Mouse (Mus musculus) left cerebral cortex, adult 2 months (tissue): ENCODE results near the gene Rffl. TPM values are rescaled to one million over a fixed set of nuclear protein-coding genes. Genes with fewer than 3 reads are reported as not detected.
A peak's percentile ranks its signal among the peaks of the same experiment; 100 is the strongest.

Experiments used
- DNase-seq, 2 experiments: peaks; one replicate each; pipeline ENCODE4 v3.0.0; 2021 to 2022; ENCODE audit warnings: low spot score in 2 of 2, mixed read lengths in 1 of 2; ENCODE audit errors: extremely low spot score in 1 of 2
- H3K27ac ChIP-seq: fragments of 200-600 bp; 2 replicates; pipeline ENCODE4 v1.8.1; 2022
- H3K4me3 ChIP-seq: fragments of 200-600 bp; 2 replicates; pipeline ENCODE4 v1.8.1; 2022
- CTCF ChIP-seq: fragments of 200-600 bp; IDR thresholded peaks from 2 replicates; pipeline ENCODE4 v1.8.1; 2022; ENCODE audit warnings: antibody characterized with exemption, mild to moderate bottlenecking, moderate library complexity
- intact Hi-C: fragments of 180-260 bp; cut with DNase I; formaldehyde crosslinking; loops from one replicate; pipeline ENCODE4 v1.15.1; 2025
- total RNA-seq, 2 experiments: library from RNA; stranded (reverse); gene quantifications; 2 replicates each; pipeline ENCODE4 v1.2.3; 2021

Rffl gene
- total RNA-seq, 2 experiments from 2014 or later: 8.8 to 9.1 TPM

DNA sequence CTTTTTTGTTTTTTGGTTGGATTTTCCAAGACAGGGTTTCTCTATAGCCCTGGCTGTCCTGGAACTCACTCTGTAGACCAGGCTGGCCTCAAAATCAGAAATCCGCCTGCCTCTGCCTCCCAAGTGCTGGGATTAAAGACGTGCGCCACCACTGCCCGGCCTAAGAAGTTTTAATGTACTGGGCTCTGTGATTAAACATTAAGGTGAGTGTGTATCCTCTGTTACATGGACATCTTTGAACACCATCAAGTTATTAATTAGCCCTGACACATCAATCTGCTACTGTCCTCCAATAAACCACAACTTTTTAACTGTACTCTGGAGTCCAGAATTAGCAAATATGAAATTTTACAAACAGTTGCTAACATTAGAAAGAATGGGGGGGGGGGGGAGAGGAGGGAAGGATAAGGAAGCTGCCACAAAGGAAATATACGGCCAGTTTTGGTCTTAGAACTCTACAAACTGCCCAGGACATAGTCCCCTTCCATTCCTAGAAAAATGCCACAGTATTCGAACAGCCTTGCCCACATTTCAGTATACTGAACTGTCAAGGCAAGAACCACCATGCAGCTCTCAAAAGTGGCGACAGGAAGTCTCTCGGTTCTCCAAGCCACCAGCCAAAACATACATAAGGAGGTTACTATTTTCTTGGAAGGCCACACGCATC, 1.4 kb downstream of the Rffl start:
- intact Hi-C loops: loop anchor here (1.0 kb wide), 1 partner anchor 88 kb away; the partner anchor contains the start of gene Lig3

DNA sequence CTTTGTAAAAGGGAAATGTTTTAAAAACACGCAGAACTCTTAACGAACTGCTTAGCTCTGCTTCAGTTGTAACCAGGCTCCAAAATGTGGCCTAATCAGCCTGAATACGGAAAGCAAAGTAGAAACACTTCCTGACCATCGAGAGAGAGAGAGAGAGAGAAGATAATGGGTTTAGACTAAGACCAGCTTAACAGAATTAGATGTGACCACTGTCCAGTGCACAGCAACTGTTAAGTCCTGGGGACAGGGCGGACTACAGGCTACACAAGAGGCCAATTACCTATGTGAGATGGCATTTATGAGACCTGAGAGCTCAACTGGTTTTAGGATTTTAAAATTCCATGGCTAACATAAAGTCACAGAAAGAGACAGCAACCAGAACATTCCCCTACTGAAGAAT, 3.1 kb downstream of the Rffl start:
- Histone ChIP-seq H3K27ac (no peak overlapping the region), H3K4me3 (no peak overlapping the region)
- DNase-seq: no peak
- TF ChIP-seq CTCF: no peak
- intact Hi-C loops: no loop called here

More for the DNA sequence above, 1.4 kb downstream of the Rffl start:
- TF ChIP-seq CTCF: no peak
- peak overlapping the region; percentile 76 for H3K4me3 ChIP-seq
- DNase-seq: no peak
- H3K27ac ChIP-seq: peak overlapping the region; percentile 60; the same call in 1 of the 2 replicates

DNA sequence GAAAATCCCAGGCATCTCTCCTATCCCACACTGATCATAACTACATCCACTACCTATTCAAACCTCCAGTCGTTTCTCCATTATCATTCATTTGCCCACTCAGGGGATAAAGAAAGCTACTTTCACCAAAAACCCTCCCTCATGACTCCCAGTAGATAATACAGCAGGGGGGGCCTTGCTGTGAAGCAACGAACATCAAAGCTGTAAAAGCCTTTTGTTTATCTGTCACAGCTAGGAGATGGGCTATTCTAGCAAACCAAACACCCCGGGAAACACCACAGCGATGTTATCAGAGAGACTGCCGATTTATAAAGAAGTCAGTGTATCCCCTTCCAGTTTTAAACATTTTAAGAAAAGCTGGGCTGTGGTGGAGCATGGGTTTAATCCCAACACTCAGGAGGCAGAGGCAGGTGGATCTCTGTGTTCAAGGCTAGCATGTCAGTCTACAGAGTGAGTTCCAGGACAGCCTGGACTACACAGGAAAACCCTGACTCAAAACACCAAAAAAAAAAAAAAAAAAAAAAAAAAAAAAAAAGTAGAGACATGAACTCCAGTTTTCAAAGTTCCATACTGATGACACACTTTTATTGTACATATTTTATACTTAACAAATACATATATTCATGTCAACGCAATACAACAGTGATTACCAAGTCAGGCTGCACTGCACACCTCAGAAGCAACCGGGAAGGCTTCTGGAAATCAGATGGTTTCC, 4.0 kb downstream of the Rffl start:
- Histone ChIP-seq H3K27ac (no peak overlapping the region), H3K4me3 (no peak overlapping the region)
- no peak for TF ChIP-seq CTCF
- intact Hi-C loops: no loop called here
- no peak for DNase-seq

DNA sequence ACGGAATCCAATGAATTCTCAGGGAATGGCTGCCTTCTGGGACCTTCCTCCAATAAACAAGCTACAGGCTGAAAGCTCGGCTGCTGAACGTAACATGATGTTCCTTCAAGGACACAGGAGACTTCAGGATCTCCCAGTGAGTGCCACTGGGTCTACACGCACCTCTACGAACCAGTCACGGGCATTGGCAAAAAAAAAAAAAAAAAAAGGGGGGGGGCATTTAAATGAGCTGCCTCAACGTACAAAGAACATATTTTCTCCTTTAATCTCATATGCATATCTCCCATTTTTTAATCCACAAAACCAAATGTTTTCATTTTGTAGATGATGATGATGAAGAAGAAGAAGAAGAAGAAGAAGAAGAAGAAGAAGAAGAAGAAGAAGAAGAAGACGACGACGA, 5.1 kb downstream of the Rffl start:
- H3K4me3 ChIP-seq: no peak overlapping the region
- DNase-seq: no peak
- no peak overlapping the region for H3K27ac ChIP-seq
- no peak for TF ChIP-seq CTCF
- intact Hi-C loops: no loop called here

DNA sequence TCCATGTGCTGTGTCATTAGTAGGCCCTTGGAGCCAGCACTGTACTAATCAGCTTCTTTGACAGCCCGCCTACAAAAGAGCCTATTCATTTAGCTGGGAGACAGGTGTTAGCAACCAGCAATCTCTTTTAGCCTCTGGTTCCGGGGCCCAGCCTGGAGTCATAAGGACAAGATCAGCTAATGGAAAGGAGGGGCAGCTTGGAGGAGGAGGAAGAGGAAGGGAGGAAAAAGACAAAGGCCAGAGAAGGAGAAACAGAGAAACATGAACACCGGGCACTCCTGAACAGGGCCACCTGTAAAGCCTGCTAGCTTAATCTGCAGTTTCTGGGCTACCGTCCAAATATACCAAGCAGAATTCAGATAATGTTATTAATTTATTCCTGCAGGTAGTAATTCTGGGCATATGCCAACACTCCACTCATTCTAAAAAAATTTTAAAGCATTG, 7.5 kb downstream of the Rffl start:
- Histone ChIP-seq H3K4me3 (no peak overlapping the region), H3K27ac (no peak overlapping the region)
- no peak for TF ChIP-seq CTCF
- no peak for DNase-seq
- intact Hi-C loops: no loop called here

DNA sequence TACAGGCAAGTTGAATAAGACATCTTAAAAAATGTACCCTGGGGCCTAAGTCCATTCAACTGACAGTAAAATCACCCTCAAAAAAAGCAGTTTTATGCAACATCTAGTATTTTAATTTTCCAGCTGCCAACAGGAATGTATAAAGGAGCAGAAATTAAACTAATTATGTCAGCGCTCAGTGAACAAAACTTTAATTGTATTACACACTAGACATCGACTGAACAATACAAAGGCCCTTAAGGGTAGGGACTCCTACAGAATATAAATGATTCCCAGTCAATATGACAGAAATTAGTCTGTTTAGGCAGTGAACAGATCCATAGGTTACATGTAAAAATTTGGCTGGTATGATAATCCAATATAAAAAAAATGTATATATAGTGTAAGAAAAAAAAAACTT, 8.0 kb downstream of the Rffl start:
- intact Hi-C loops: no loop called here
- no peak overlapping the region for H3K4me3 ChIP-seq

DNA sequence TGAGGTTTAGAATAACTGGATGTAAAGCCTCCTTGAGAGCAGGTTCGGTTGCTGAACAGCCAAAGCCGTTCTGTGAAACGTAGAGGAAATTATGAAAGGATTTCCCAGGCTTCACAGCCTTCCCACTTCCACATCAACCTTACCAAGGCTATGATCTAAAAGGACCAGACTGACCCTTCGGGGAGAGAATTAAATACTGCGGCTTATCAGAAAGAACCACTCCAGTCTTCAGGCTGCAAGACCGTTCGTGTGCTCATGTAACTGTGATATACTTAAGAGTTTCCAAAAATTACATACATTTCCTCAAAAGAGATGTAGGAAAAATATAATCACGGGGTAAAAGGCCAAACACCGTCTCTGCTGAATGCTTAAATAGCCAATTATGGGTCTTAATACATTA, 8.4 kb downstream of the Rffl start:
- DNase-seq: no peak
- no peak overlapping the region for H3K27ac ChIP-seq
- intact Hi-C loops: no loop called here

More for the DNA sequence above, 8.0 kb downstream of the Rffl start:
- no peak for TF ChIP-seq CTCF
- no peak overlapping the region for H3K27ac ChIP-seq
- DNase-seq: no peak

DNA sequence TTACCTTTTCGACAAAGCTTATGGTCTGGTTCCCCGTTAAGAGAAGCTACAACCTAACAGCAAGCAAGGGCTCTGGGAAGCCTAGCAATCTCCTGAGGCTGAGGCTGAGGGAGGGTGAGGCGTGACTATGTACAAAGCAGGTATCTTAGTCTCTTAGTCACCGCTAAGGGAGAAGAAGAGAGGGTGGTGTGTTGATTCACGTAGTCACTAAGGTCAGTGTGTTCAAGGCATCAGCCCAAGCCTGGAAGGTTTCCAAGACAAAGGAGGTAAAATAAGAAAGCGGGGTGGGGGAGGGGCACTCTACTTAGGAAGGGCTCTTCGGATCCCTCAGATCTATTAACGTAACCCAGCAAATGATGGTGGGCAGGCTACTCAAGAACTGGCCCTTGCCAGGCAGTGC, 9.5 kb downstream of the Rffl start:
- Histone ChIP-seq H3K27ac (no peak overlapping the region), H3K4me3 (no peak overlapping the region)
- DNase-seq: no peak
- no peak for TF ChIP-seq CTCF
- intact Hi-C loops: no loop called here

More for the DNA sequence above, 8.4 kb downstream of the Rffl start:
- H3K4me3 ChIP-seq: no peak overlapping the region
- no peak for TF ChIP-seq CTCF

DNA sequence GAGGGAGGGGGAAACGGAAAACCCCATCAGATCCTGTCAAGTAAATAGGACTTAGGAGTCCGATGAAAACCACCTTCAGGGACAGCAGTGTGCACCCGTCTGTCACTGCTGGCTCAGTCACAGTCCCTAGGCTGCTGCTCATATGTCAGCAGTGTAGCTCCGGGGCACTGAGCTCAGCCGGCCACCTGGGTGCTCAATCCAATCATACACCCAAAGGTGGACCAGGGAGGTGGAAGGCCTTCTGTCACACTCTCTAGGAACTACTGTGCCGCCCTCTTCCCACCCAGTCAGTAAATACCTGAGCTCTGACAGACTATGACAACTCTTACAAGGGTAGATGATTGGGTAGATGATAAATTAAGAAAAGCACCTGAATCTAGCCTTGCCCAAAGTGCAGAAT, 10.3 kb downstream of the Rffl start:
- Histone ChIP-seq H3K4me3 (no peak overlapping the region), H3K27ac (no peak overlapping the region)
- no peak for DNase-seq
- intact Hi-C loops: no loop called here
- no peak for TF ChIP-seq CTCF

DNA sequence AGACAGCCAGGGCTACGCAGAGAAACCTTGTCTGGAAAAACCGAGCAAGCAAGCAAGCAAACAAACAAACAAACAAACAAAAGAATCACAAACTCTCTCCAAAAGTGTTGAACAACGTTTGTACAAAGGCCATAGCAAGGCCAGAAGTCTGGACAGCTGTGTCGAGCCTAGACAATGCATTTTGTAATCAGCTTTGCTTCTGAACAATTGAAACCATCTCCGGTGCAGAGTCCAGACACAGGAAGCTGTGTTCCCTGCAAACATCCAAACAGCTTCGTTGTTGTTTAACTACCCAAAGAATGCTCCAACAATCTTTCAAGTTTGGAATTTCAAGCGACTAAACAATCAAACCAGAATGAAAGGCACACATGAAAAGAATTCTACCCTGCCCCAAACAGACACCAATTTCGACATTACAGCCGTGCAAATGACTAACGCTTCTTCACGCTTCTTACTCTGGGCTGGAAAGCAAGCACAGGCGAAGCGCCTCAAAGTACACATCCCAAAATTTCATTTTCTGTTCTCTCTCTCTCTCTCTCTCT, 13.6 kb downstream of the Rffl start:
- Histone ChIP-seq H3K4me3 (no peak overlapping the region), H3K27ac (no peak overlapping the region)
- TF ChIP-seq CTCF: no peak
- intact Hi-C loops: no loop called here
- no peak for DNase-seq

DNA sequence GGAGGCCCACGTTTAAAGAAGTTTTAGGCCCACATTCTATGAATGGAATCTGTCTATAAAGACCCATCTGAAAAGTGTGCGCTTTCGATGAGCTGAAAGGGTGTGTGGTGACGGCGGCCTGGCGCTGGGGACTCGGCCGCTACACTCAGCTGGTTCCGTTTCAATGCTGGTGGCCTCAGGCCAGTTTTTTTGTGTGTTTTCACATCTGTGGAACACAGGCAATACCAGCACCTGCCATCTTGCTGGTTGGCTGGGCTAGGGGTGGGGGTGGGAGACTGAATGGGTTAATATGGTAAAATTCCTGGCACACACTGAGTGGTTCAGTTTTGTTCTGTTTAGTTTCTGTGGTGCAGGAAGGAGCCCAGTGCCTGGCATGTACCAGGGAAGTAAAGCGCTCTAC, 15.0 kb downstream of the Rffl start:
- intact Hi-C loops: no loop called here
- TF ChIP-seq CTCF: no peak
- no peak for DNase-seq
- Histone ChIP-seq H3K27ac (no peak overlapping the region), H3K4me3 (no peak overlapping the region)

DNA sequence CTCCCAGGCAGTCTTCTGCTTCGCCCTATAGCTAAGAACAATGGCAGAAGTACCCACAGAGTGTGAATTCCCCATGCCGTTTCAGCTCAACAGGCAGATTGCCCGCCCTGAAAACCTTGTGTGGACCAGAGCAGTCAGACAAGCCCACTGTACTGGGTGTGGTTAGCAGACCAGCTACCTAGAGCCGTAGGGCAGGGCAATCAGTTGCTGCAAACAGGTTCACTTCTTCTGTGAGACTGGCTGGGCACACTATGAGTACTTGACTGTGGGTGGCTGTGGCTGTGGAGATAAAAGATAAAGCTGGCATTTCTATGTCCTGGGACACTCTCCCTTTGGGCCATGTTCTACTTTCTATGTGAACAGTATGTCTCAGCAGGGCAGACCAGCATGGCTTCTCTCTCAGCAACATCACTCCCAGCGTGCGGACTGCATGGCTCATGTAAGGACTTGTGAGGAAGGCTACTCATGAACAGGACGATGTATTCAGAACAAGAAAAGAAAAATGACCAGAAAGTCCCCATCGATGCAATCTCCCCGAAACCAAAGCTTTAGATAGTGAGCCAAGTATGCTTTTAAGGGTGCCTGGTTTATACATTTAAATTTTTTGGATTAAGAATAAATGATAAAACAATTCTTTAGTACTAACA, 15.6 kb downstream of the Rffl start:
- DNase-seq: no peak
- no peak overlapping the region for H3K4me3 ChIP-seq
- intact Hi-C loops: no loop called here
- H3K27ac ChIP-seq: no peak overlapping the region
- no peak for TF ChIP-seq CTCF
